Mouse (Mus musculus): ENCODE data around the gene Top3a. TPM values are rescaled to one million over a fixed set of nuclear protein-coding genes. Genes with fewer than 3 reads are reported as not detected.
A peak's percentile ranks its signal among the peaks of the same experiment; 100 is the strongest.

The Top3a gene
- polyA plus RNA-seq, 1 experiment from 2014 or later: 17.2 TPM

GRCm38 (mm10) chr11:60799977-60800376 lies 22.8 kb upstream of the Top3a start:
- no peaks in the 10 kb centered on the region for H3K4me1 ChIP-seq
- H3K27ac ChIP-seq: no peak overlapping the region
- no peak overlapping the region for H3K9ac ChIP-seq
- H3K36me3 ChIP-seq: peaks cover 34% of the 10 kb centered on the region
- no peak overlapping the region for H3K4me2 ChIP-seq
- no peak for ATAC-seq (ENCODE audit: borderline replicate concordance, extremely low read depth, low FRiP score, low TSS enrichment)
- 83% methylated on average over 4 of the region's 4 CpGs for WGBS
- H3K4me3 ChIP-seq: no peak overlapping the region
- H3K9me3 ChIP-seq: no peaks in the 10 kb centered on the region
- H3K27me3 ChIP-seq: no peaks in the 10 kb centered on the region

- no peak for ATAC-seq (ENCODE audit: borderline replicate concordance, extremely low read depth, low FRiP score, low TSS enrichment)
- Histone ChIP-seq H3K27me3 (no peaks in the 10 kb centered on the region), H3K27ac (no peak overlapping the region), H3K4me2 (no peak overlapping the region), H3K4me1 (no peaks in the 10 kb centered on the region), H3K9me3 (no peaks in the 10 kb centered on the region), H3K9ac (no peak overlapping the region), H3K36me3 (peaks cover 55% of the 10 kb centered on the region), H3K4me3 (no peak overlapping the region)
- 85% methylated on average over 11 of the region's 11 CpGs for WGBS
Observed at GRCm38 (mm10) chr11:60796342-60796741, 19.2 kb upstream of the Top3a start.

- Histone ChIP-seq H3K27me3 (no peaks in the 10 kb centered on the region), H3K36me3 (peaks cover 71% of the 10 kb centered on the region), H3K27ac (no peak overlapping the region), H3K4me3 (no peak overlapping the region), H3K9me3 (no peaks in the 10 kb centered on the region), H3K4me1 (no peaks in the 10 kb centered on the region), H3K9ac (no peak overlapping the region), H3K4me2 (no peak overlapping the region)
- ATAC-seq (ENCODE audit: borderline replicate concordance, extremely low read depth, low FRiP score, low TSS enrichment): no peak
- WGBS: 74% methylated on average over 2 of the region's 2 CpGs
Observed at GRCm38 (mm10) chr11:60790472-60790871, 13.3 kb upstream of the Top3a start.

GRCm38 (mm10) chr11:60787595-60787994 lies 10.4 kb upstream of the Top3a start:
- Histone ChIP-seq H3K9me3 (no peaks in the 10 kb centered on the region), H3K4me1 (no peaks in the 10 kb centered on the region), H3K27me3 (no peaks in the 10 kb centered on the region), H3K4me2 (no peak overlapping the region), H3K27ac (no peak overlapping the region), H3K36me3 (peaks cover 76% of the 10 kb centered on the region), H3K9ac (no peak overlapping the region), H3K4me3 (no peak overlapping the region)
- 67% methylated on average over 1 of the region's 1 CpGs for WGBS
- no peak for ATAC-seq (ENCODE audit: borderline replicate concordance, extremely low read depth, low FRiP score, low TSS enrichment)

GRCm38 (mm10) chr11:60784179-60784922 lies 7.2 kb upstream of the Top3a start:
- Histone ChIP-seq H3K27ac (no peak overlapping the region), H3K4me1 (peaks cover 27% of the 10 kb centered on the region), H3K4me2 (no peak overlapping the region), H3K9me3 (no peaks in the 10 kb centered on the region), H3K27me3 (no peaks in the 10 kb centered on the region), H3K36me3 (peaks cover 61% of the 10 kb centered on the region), H3K9ac (no peak overlapping the region), H3K4me3 (no peak overlapping the region)
- ATAC-seq (ENCODE audit: borderline replicate concordance, extremely low read depth, low FRiP score, low TSS enrichment): no peak
- WGBS: 94% methylated on average over 8 of the region's 8 CpGs

GRCm38 (mm10) chr11:60779673-60780189 lies 2.6 kb upstream of the Top3a start:
- ATAC-seq (ENCODE audit: borderline replicate concordance, extremely low read depth, low FRiP score, low TSS enrichment): no peak
- peaks cover 27% of the 10 kb centered on the region for H3K36me3 ChIP-seq
- peak overlapping the region; percentile 48 for H3K4me2 ChIP-seq
- H3K9me3 ChIP-seq: no peaks in the 10 kb centered on the region
- no peaks in the 10 kb centered on the region for H3K27me3 ChIP-seq
- H3K4me1 ChIP-seq: peaks cover 57% of the 10 kb centered on the region
- no peak overlapping the region for H3K27ac ChIP-seq
- WGBS: 86% methylated on average over 10 of the region's 10 CpGs
- peak overlapping the region; percentile 16 for H3K4me3 ChIP-seq
- H3K9ac ChIP-seq: 0 out of 2 replicates have a peak overlapping the region, but pooled peaks have one; percentile 13

GRCm38 (mm10) chr11:60777801-60778370 lies 721 bp upstream of the Top3a start:
- Histone ChIP-seq H3K4me1 (peaks cover 66% of the 10 kb centered on the region), H3K9me3 (no peaks in the 10 kb centered on the region), H3K9ac (peak overlapping the region; percentile 71), H3K4me3 (peak overlapping the region; percentile 75), H3K36me3 (peaks cover 15% of the 10 kb centered on the region), H3K27me3 (no peaks in the 10 kb centered on the region), H3K27ac (peak overlapping the region; percentile 90), H3K4me2 (peak overlapping the region; percentile 76)
- no peak for ATAC-seq (ENCODE audit: borderline replicate concordance, extremely low read depth, low FRiP score, low TSS enrichment)
- 23% methylated on average over 16 of the region's 16 CpGs for WGBS

- peaks cover 15% of the 10 kb centered on the region for H3K36me3 ChIP-seq
- no peaks in the 10 kb centered on the region for H3K27me3 ChIP-seq
- no peaks in the 10 kb centered on the region for H3K9me3 ChIP-seq
- peaks cover 59% of the 10 kb centered on the region for H3K4me1 ChIP-seq
- ATAC-seq (ENCODE audit: borderline replicate concordance, extremely low read depth, low FRiP score, low TSS enrichment): no peak
- peak overlapping the region; percentile 90 for H3K27ac ChIP-seq
- 1% methylated on average over 17 of the region's 17 CpGs for WGBS
- peak overlapping the region; percentile 71 for H3K9ac ChIP-seq
- H3K4me3 ChIP-seq: peak overlapping the region; percentile 75
- peak overlapping the region; percentile 76 for H3K4me2 ChIP-seq
Observed at GRCm38 (mm10) chr11:60776107-60776828, 897 bp downstream of the Top3a start.

- 24% methylated on average over 6 of the region's 6 CpGs for WGBS
- Histone ChIP-seq H3K9me3 (no peaks in the 10 kb centered on the region), H3K4me1 (peaks cover 52% of the 10 kb centered on the region), H3K4me3 (peak overlapping the region; percentile 75), H3K36me3 (peaks cover 15% of the 10 kb centered on the region), H3K27me3 (no peaks in the 10 kb centered on the region), H3K4me2 (peak overlapping the region; percentile 76), H3K27ac (no peak overlapping the region), H3K9ac (peak overlapping the region; percentile 71; the same call in 1 of the 2 replicates)
- no peak for ATAC-seq (ENCODE audit: borderline replicate concordance, extremely low read depth, low FRiP score, low TSS enrichment)
Observed at GRCm38 (mm10) chr11:60775578-60775977, 1.6 kb downstream of the Top3a start.

GRCm38 (mm10) chr11:60774841-60775240 lies 2.3 kb downstream of the Top3a start:
- peak overlapping the region; percentile 16; the same call in 1 of the 2 replicates for H3K9ac ChIP-seq
- H3K4me1 ChIP-seq: peaks cover 44% of the 10 kb centered on the region
- ATAC-seq (ENCODE audit: borderline replicate concordance, extremely low read depth, low FRiP score, low TSS enrichment): no peak
- 0 out of 2 replicates have a peak overlapping the region, but pooled peaks have one; percentile 28 for H3K27ac ChIP-seq
- peak overlapping the region; percentile 75; the same call in 1 of the 2 replicates for H3K4me3 ChIP-seq
- H3K4me2 ChIP-seq: peak overlapping the region; percentile 76
- peaks cover 10% of the 10 kb centered on the region for H3K36me3 ChIP-seq
- H3K9me3 ChIP-seq: no peaks in the 10 kb centered on the region
- no peaks in the 10 kb centered on the region for H3K27me3 ChIP-seq
- 46% methylated on average over 1 of the region's 1 CpGs for WGBS

GRCm38 (mm10) chr11:60774158-60774689 lies 2.9 kb downstream of the Top3a start:
- WGBS: 70% methylated on average over 3 of the region's 3 CpGs
- no peak for ATAC-seq (ENCODE audit: borderline replicate concordance, extremely low read depth, low FRiP score, low TSS enrichment)
- H3K36me3 ChIP-seq: peaks cover 4% of the 10 kb centered on the region; the same call in 1 of the 2 replicates
- peak overlapping the region; percentile 29 for H3K4me2 ChIP-seq
- H3K9ac ChIP-seq: no peak overlapping the region
- no peaks in the 10 kb centered on the region for H3K27me3 ChIP-seq
- peak overlapping the region; percentile 28; the same call in 1 of the 2 replicates for H3K27ac ChIP-seq
- H3K4me3 ChIP-seq: no peak overlapping the region
- H3K9me3 ChIP-seq: no peaks in the 10 kb centered on the region
- H3K4me1 ChIP-seq: peaks cover 38% of the 10 kb centered on the region

All from lung, embryonic 15.5 days (tissue).